Mouse (Mus musculus) heart, embryonic 14.5 days (tissue): ENCODE results near the gene Anxa4. TPM values are rescaled to one million over a fixed set of nuclear protein-coding genes. Genes with fewer than 3 reads are reported as not detected.
A peak's percentile ranks its signal among the peaks of the same experiment; 100 is the strongest.

Source experiments
- ATAC-seq: fragments of 200-750 bp; cut with Nextera tagmentation; 2 replicates; pipeline ENCODE4 v1.8.0; 2017; ENCODE audit warnings: low read depth, moderate TSS enrichment; ENCODE audit not compliant: insufficient number of reproducible peaks, insufficient read depth, low FRiP score
- H3K27ac ChIP-seq, 2 experiments: fragments of 200-500 bp in 1 of 2; fragments of 300-500 bp in 1 of 2; sonication (generic) in 1 of 2; replicated peaks in 1 of 2; 2 replicates each; pipeline ENCODE4 v1.5.1; 2012 to 2014; ENCODE audit warnings: low read depth in 2 of 2, low read length in 2 of 2, control low read depth in 1 of 2, mild to moderate bottlenecking in 1 of 2, mixed read lengths in 1 of 2; ENCODE audit not compliant: control insufficient read depth in 1 of 2, insufficient read depth in 1 of 2
- H3K27me3 ChIP-seq: fragments of 300-500 bp; sonication (generic); 2 replicates; pipeline ENCODE4 v1.6.1; 2014; ENCODE audit warnings: mild to moderate bottlenecking, low read length, control low read depth; ENCODE audit not compliant: control insufficient read depth, insufficient read depth
- H3K36me3 ChIP-seq: fragments of 300-500 bp; sonication (generic); 2 replicates; pipeline ENCODE4 v1.6.1; 2014; ENCODE audit warnings: mild to moderate bottlenecking, control low read depth, low read length, mixed read lengths; ENCODE audit not compliant: control insufficient read depth, insufficient read depth
- H3K4me1 ChIP-seq, 2 experiments: fragments of 200-500 bp in 1 of 2; fragments of 300-500 bp in 1 of 2; sonication (generic) in 1 of 2; 2 replicates each; pipeline ENCODE4 v1.6.1; 2012 to 2014; ENCODE audit warnings: low read length in 2 of 2, control low read depth in 1 of 2, mixed read lengths in 1 of 2; ENCODE audit not compliant: control insufficient read depth in 2 of 2, insufficient read depth in 2 of 2
- H3K4me2 ChIP-seq: fragments of 300-500 bp; sonication (generic); 2 replicates; pipeline ENCODE4 v1.6.1; 2014; ENCODE audit warnings: mild to moderate bottlenecking, low read length
- H3K4me3 ChIP-seq, 2 experiments: fragments of 200-500 bp in 1 of 2; fragments of 300-500 bp in 1 of 2; sonication (generic) in 1 of 2; 2 replicates each; pipeline ENCODE4 v1.5.1; 2012 to 2014; ENCODE audit warnings: low read length in 2 of 2, mild to moderate bottlenecking in 2 of 2, control low read depth in 1 of 2, low read depth in 1 of 2, moderate library complexity in 1 of 2; ENCODE audit not compliant: control insufficient read depth in 1 of 2, insufficient read depth in 1 of 2
- H3K9ac ChIP-seq: fragments of 300-500 bp; sonication (generic); 2 replicates; pipeline ENCODE4 v1.6.1; 2014; ENCODE audit warnings: mild to moderate bottlenecking, low read length
- H3K9me3 ChIP-seq: fragments of 300-500 bp; sonication (generic); 2 replicates; pipeline ENCODE4 v1.6.1; 2016; ENCODE audit warnings: low read length, control low read depth; ENCODE audit not compliant: control insufficient read depth
- WGBS: fragments of 180-500 bp; shearing (Covaris S2); extraction: QIAGEN DNeasy Blood & Tissue Kit; methylation state at CpG from one replicate; pipeline ENCODE4 v1.1.7; 2014; 5-methylcytosine and 5-hydroxymethylcytosine counted together
- polyA plus RNA-seq: library from polyadenylated mRNA; unstranded; fragments of >200 nt; fragmentation: Nextera tagmentation; extraction: Ambion mirVana; gene quantifications from 2 replicates; pipeline ENCODE4 v1.2.1, GENCODE M21; 2014

Anxa4 gene
- polyA plus RNA-seq, 1 experiment from 2014 or later: 30.3 TPM

DNA sequence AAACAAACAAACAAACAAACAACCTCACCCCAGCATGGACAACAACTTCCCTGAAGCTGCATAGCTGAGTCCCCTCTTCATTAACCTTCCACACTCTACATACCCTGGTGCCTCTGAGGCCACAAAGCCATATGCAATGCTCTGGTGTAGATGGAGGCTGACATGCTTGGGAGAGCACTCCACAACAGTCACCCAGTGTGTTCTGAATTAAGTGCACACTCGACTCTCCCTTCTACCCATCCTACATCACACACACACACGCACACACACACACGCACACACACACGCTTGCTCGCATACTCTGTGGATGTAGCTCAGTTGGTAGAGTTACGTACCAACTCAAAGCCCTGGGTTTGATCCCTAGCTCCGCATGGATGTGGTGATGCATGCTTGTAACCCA is 31.0 kb upstream of the Anxa4 start:
- peaks cover 11 to 19% of the 10 kb centered on the region in 2 experiments for H3K4me1 ChIP-seq
- no peaks in the 10 kb centered on the region for H3K36me3 ChIP-seq
- ATAC-seq: no peak
- no peak overlapping the region for H3K27ac ChIP-seq
- H3K4me3 ChIP-seq: no peak overlapping the region
- whole genome bisulfite sequencing: 88% methylated on average over 7 of the region's 7 CpGs
- H3K9me3 ChIP-seq: no peaks in the 10 kb centered on the region
- no peak overlapping the region for H3K9ac ChIP-seq
- H3K4me2 ChIP-seq: no peak overlapping the region
- no peaks in the 10 kb centered on the region for H3K27me3 ChIP-seq

DNA sequence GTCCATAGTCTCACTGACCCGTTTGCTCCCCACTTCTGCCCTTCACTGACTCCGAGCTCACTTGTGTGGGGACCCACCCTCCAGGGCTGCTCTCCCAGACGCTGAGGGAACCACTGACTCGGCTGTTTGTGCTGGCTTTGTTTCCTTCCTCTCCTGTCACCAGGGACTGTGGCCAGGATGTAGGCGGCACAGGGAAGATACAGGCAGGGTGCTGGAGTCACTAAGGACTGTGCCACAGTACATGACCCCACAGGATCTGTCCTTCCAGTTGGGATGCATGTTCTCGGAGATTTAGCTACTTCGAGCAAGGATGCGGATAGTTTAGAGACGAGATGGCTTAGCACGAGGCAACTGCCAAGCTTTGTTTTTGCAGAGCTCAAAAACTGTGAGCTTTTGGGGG is 30.4 kb upstream of the Anxa4 start:
- ATAC-seq: no peak

GRCm38 (mm10) chr6:86823051-86823431 is 29.7 kb upstream of the Anxa4 start:
- no peaks in the 10 kb centered on the region for H3K9me3 ChIP-seq
- H3K9ac ChIP-seq: no peak overlapping the region
- H3K4me2 ChIP-seq: peak overlapping the region; percentile 78
- H3K4me1 ChIP-seq: peaks cover 11 to 19% of the 10 kb centered on the region in 2 experiments
- WGBS: 19% methylated on average over 9 of the region's 9 CpGs
- no peaks in the 10 kb centered on the region for H3K27me3 ChIP-seq
- ATAC-seq: no peak
- H3K36me3 ChIP-seq: no peaks in the 10 kb centered on the region
- H3K27ac ChIP-seq: no peak overlapping the region
- H3K4me3 ChIP-seq: peak overlapping the region in 1 of 2 experiments; percentile 34; a peak in 1 of 4 replicates

More for the DNA sequence above, 30.4 kb upstream of the Anxa4 start:
- Histone ChIP-seq H3K4me2 (no peak overlapping the region), H3K9me3 (no peaks in the 10 kb centered on the region), H3K4me3 (no peak overlapping the region), H3K4me1 (peaks cover 11 to 19% of the 10 kb centered on the region in 2 experiments), H3K27me3 (no peaks in the 10 kb centered on the region), H3K36me3 (no peaks in the 10 kb centered on the region), H3K9ac (no peak overlapping the region), H3K27ac (no peak overlapping the region)
- WGBS: 40% methylated on average over 10 of the region's 10 CpGs

- H3K27me3 ChIP-seq: no peaks in the 10 kb centered on the region
- H3K4me2 ChIP-seq: peak overlapping the region; percentile 78
- peak overlapping the region; percentile 34 to 36 for H3K4me3 ChIP-seq
- H3K9ac ChIP-seq: peak overlapping the region; percentile 66
- 4% methylated on average over 19 of the region's 19 CpGs for WGBS
- H3K27ac ChIP-seq: no peak overlapping the region
- H3K9me3 ChIP-seq: no peaks in the 10 kb centered on the region
- H3K4me1 ChIP-seq: peaks cover 11 to 19% of the 10 kb centered on the region in 2 experiments
- H3K36me3 ChIP-seq: no peaks in the 10 kb centered on the region
- 0 out of 2 replicates have a peak, but pooled peaks have one; percentile 56 for ATAC-seq
These were observed 29.1 kb upstream of the Anxa4 start for GRCm38 (mm10) chr6:86822285-86823050.

DNA sequence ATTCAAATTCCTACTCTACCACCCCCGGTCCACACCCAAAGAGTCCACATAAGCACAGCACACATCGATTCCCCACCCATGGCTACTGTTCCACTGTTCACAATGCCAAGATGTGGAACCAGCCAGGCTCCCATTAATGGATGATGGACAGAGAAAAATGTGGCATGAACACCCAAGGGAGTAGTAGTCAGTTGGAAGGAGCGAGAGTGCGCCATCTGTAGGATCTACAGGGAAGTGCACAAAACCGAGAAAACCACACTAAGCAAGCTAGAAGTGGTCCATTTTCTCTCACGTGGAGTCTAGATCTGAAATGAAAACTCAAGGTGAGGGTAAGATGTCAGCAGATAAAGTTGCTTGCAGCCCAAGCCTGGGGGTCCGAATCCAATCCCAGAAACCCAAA is 27.3 kb upstream of the Anxa4 start:
- H3K27me3 ChIP-seq: no peaks in the 10 kb centered on the region
- H3K27ac ChIP-seq: no peak overlapping the region
- H3K36me3 ChIP-seq: no peaks in the 10 kb centered on the region
- no peak overlapping the region for H3K4me3 ChIP-seq
- H3K9me3 ChIP-seq: no peaks in the 10 kb centered on the region
- no peak overlapping the region for H3K9ac ChIP-seq
- H3K4me1 ChIP-seq: peaks cover 15 to 23% of the 10 kb centered on the region in 2 experiments
- no peak overlapping the region for H3K4me2 ChIP-seq
- no peak for ATAC-seq
- WGBS: 58% methylated on average over 7 of the region's 7 CpGs

- 75% methylated on average over 5 of the region's 5 CpGs for WGBS
- no peak for ATAC-seq
- Histone ChIP-seq H3K27me3 (no peaks in the 10 kb centered on the region), H3K9ac (no peak overlapping the region), H3K9me3 (no peaks in the 10 kb centered on the region), H3K4me2 (no peak overlapping the region), H3K27ac (no peak overlapping the region), H3K4me3 (no peak overlapping the region), H3K36me3 (no peaks in the 10 kb centered on the region), H3K4me1 (peaks cover 20 to 27% of the 10 kb centered on the region in 2 experiments)
These were observed 26.5 kb upstream of the Anxa4 start for GRCm38 (mm10) chr6:86819926-86820325.

DNA sequence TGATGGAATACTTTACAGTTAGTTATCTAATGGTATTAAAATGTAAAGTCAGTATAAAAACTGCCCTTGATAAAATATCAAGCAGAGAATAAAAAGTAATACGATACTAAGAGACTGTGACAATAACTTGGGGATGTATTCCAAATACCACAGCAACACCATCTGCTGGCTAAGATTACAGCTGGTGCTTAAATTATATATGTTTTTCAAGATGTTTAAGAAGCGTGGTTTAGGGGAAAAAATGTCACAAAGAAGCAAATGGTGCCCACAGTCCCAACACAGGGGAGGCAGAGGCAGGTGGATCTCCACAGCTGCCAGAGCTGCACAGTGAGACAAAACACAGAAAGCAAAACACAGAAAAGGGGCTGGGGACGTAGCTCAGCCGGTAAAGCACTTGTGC is 25.5 kb upstream of the Anxa4 start:
- H3K4me3 ChIP-seq: no peak overlapping the region
- no peaks in the 10 kb centered on the region for H3K36me3 ChIP-seq
- no peak for ATAC-seq
- no peaks in the 10 kb centered on the region for H3K9me3 ChIP-seq
- no peak overlapping the region for H3K4me2 ChIP-seq
- peaks cover 20 to 27% of the 10 kb centered on the region in 2 experiments for H3K4me1 ChIP-seq
- H3K27ac ChIP-seq: no peak overlapping the region
- WGBS: 67% methylated on average over 4 of the region's 4 CpGs
- no peaks in the 10 kb centered on the region for H3K27me3 ChIP-seq
- H3K9ac ChIP-seq: no peak overlapping the region

DNA sequence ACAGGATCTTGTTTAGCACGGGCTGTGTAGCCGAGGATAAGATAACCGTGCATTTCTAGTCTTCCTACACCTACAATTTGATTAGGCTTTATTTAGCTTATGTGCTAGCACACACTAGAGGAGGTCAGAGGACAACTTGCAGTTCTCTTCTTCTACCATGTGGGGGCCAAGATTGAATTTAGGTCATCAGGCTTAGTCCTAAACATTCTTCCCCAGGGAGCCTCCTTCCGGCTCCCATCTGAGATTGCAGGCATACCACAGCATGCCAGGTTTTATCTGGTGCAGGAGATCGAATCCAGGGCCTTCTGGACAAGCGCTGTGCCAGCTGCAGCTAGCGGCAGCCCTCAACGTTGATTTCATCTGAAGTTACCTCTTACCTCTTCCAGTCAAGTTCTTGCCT is 23.2 kb upstream of the Anxa4 start:
- WGBS: 3% methylated on average over 8 of the region's 8 CpGs
- H3K27me3 ChIP-seq: no peaks in the 10 kb centered on the region
- no peak overlapping the region for H3K27ac ChIP-seq
- H3K4me3 ChIP-seq: no peak overlapping the region
- H3K9ac ChIP-seq: no peak overlapping the region
- H3K36me3 ChIP-seq: no peaks in the 10 kb centered on the region
- no peaks in the 10 kb centered on the region for H3K9me3 ChIP-seq
- ATAC-seq: no peak
- no peak overlapping the region for H3K4me2 ChIP-seq
- peaks cover 8 to 9% of the 10 kb centered on the region in 2 experiments; a peak in 2 of 4 replicates for H3K4me1 ChIP-seq
